Mouse (Mus musculus): Measurements from ENCODE around the gene Cacna2d3.

The Cacna2d3 gene

DNA sequence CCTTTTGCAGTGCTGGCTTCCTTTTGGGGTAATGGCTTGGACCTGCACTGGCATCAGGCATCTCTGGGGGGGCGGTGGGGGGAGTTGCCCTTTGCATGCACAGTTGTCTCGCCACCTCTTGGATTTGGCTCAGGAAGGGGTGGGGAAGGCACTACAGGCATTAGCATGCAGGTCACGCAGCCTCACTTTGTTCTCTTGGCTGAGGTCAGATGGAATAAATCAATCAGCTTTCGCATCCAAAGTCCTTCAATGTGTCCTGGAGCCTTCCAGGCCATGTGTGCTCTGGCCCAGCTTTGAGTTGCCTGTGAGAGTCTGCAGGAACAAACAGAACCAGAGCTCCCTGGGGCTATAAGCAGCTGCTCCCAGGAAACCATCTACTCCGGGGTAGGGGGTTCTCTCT lies 705.8 kb downstream of the Cacna2d3 start:
- in situ Hi-C loops (cut with MboI, MseI): no loop called here

DNA sequence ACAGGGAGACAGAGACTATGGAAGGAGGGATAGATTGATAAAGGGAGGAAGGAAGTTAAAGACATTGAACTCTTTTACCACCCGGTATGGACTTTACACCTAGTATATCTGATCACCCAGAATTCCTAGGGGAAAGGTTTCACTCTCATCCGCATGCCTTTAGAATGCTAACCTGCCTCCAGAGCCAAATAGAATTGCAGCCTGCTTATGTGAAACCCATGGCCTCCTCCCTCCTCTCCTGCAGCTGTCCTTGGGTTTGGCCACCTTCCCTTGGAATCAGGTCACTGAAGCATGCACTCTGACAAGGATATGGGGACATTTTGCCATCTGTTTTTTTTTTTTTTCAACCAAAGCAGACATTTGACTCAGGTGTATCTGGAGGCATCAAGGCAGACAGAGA lies 707.0 kb downstream of the Cacna2d3 start:
- in situ Hi-C loops (cut with MboI, MseI): no loop called here

DNA sequence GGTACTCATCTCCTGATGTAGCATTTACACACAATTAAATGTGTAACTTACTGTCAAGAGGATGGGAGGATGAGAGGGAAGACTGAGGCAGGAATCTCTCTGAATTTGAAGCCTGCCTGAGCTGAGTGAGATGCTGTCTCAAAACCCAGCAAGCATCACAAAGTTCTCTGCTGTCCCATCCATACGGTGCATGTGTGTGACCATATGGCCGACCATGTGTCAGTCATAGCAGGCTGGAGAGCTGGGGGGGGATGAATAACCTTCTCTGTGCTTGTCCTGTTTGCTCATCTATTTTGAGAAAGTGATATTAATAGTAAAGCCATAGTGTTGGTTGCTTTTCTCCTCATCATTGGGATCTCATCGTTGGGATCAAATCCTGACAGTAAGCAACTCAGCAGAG lies 708.5 kb downstream of the Cacna2d3 start:
- in situ Hi-C loops (cut with MboI, MseI): no loop called here

DNA sequence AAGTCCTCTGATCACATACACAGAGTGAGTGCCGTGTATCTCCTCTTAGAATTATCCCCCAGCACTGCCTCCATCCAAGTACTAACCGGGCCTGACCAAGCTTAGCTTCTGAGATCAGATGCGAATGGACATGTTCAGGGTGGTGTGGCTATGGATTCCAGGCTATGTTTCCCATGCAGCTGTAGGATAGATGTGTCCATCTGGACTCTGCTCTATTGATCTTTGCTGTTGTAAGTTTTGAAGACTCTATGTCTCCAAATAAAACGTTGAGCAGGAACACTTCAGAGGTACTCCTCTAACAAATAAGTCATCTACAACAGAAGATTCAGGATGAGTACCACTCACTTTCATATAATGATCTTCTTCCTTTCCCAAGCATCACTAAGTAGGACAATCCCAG lies 712.0 kb downstream of the Cacna2d3 start:
- in situ Hi-C loops (cut with MboI, MseI): loop anchor here (10.0 kb wide), 1 partner anchor 255 kb away; no protein-coding TSS in a partner anchor

DNA sequence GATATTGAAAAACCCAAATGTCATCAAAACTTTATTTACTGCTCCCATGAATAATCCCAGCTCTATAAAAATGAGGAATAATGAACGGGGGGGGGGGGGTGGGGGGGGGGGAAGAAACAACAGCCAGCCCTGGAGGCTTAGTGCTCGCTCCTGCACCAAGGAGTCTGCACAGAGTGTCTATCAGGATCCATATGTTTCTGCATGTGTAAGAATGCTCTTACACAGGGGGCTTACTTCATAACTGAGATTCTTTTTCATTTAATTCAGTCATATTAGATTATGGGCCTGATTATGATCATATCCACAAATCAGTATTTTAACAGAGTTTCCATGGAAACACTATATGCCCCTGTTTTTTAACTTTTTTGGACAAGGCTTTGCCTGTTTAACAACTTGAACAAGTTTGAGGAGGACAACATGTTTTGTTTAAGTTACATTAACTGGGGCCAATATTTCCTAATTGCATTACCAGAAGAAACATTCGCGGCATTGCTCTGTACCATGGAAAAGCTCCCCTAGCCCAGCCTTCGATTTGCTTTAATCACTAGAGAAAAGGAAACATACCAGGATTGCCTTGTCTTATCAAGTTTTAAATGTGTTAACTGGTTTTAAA lies 716.3 kb downstream of the Cacna2d3 start:
- in situ Hi-C loops (cut with MboI, MseI): loop anchor here (10.0 kb wide), 1 partner anchor 259 kb away; no protein-coding TSS in a partner anchor

DNA sequence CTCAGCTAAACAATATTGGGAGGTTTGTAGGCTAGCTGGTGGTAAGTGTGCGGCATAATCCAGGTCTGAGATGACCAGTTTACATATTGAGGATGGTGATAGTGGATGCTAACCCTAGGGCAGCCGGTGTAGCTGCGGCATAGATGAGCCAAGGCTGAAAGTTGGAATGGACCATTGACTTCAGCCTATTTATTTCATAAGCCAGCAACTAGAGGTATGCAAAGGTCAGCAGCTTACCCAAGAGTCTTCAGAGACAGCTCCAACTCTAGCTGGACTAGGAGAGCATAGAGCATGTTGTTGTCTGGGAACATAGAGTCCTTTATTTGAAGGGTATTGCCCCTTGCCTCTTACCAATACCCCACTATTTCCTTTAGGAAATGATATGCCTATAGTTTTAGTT lies 725.1 kb downstream of the Cacna2d3 start:
- in situ Hi-C loops (cut with MboI, MseI): loop anchor here (10.0 kb wide), 1 partner anchor 1422 kb away; no protein-coding TSS in a partner anchor

DNA sequence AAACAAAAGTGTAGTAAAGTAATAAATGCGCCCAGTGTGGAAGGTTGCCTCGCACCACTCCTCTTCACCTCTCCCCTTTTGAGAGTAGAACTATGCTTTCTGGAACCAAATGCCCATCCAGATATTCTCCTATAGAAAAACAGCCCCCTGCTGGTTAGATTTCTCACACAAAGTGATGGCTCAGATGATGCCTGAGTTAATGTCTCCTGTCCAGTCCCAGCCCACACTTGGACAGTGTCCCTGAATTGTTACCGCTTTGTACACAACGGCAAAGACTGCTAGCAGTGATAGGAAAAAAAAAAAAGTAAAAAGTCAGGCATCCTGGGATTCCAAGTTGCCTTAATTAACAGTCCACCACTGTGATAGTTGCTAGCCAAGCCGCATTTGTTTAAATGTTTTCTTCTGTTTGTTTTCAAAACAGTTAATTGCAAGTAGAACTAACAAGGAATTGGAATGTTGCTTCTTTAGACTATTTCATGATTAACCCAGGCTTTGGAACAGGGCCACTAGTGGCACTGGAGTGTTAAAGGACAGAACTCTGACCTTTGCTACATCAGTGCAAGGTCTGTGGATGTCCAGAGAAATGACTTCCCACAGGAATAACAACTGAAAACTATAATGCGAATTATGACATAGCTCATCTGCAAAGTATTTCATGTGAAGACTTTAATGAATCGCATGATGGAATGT lies 733.3 kb downstream of the Cacna2d3 start:
- in situ Hi-C loops (cut with MboI, MseI): no loop called here

DNA sequence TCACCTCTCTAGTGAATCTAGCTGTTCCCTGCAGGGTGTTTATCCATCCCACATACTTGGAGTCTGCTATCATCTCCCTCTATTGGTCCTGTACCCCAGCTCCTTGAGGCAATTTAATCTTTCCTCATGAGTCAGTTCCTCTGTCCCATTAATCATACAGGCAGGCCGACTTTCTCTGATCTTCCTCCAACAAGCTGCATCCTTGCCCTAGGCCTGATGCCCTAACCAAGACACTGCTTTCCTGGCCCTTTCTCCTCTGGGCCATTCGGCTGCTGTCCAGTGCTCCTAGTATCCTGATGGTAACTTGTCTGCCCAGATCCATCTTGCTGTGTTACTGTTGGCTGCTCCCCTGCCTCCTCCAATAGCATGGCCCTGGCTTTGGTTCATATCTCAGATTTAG lies 737.4 kb downstream of the Cacna2d3 start:
- in situ Hi-C loops (cut with MboI, MseI): no loop called here

DNA sequence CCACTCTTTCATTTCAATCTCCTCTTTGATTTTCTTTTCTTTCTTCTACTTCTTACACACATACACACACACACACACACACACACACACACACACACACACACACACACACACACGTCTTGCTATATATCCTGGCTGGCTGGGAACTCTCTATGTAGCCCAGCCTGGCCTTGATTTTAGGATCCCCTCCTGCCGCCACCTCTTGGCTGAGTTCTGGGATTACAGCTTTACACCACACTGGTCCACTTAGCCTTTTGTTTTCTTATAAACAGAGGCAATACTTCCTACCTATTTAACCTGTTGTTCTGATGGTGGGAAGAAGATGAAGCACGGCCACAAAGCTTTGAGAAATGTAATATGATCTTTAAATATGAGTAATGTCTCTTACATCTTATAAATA lies 741.2 kb downstream of the Cacna2d3 start:
- in situ Hi-C loops (cut with MboI, MseI): no loop called here

DNA sequence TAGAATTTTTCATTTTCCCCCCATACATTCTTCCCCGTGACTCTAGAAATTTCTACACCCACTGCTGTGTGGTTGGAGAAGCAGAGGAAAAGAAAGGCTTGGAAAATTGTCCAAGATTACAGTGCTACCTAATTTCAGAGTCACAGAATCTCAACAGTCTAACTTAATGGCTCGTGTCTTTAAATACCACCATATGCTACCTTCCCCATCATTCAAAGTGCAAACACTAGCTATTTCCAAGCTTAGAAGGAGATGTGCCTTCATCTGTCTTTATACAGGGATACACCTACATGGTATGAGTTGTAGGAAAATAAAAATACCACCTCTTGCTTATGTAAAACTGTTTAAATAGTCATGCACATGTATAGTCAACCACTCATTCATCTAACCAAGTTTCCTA lies 742.4 kb downstream of the Cacna2d3 start:
- in situ Hi-C loops (cut with MboI, MseI): no loop called here

DNA sequence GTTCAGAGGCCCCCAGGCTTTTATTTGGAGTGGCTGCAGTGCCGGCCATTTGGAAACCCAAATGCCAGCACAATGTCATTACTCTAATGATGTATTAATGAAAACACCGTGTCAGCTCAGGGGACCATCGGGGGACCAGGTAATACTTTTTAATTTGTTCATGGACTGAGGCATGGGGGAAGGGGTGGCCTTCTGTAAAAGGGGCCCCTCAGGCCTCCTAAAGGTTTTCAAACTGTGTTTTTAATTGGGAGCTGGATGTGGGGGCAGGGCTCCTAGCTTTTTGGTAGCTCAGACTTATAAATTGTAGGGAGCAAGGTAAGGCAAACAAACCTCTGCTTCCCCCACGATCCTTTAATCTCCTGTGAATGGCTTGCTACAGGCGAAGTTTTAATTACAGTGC lies 749.0 kb downstream of the Cacna2d3 start:
- in situ Hi-C loops (cut with MboI, MseI): no loop called here

DNA sequence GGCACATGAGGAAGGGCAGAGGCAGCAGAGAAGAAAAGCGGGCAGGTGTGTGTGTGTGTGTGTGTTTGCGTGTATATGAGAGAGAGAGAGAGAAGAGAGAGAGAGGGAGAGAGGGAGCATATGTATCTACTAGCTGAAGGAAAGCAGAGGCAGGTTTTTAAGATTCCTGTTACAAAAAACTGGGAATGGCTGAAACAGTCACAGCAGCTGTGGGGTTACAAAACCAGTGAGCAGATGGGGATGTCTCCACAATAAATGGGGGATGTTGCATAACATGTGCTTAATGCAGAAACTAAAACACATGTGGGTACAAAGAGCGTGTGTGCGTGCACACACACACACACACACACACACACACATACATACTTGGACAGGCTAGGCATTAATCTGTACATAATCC lies 752.4 kb downstream of the Cacna2d3 start:
- in situ Hi-C loops (cut with MboI, MseI): no loop called here

DNA sequence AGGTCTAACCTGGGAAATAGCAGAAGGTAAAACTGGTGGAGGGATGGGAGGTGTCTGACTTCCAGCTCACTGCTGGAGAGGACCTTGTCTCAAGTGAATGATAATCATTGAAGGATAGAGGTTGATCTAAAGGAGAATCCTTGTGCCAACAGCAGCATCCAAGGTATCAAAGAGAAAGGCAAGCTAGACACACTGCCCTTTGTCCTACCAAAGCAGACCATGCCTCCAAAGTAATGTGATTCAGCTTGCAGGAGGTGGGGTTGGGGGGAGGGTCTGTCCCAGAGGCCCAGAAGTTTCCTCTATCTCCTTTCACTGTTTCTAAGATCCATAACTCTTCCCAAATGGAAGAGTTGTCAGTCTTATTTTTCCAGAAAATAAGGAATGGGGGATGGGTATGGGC lies 754.8 kb downstream of the Cacna2d3 start:
- in situ Hi-C loops (cut with MboI, MseI): no loop called here

DNA sequence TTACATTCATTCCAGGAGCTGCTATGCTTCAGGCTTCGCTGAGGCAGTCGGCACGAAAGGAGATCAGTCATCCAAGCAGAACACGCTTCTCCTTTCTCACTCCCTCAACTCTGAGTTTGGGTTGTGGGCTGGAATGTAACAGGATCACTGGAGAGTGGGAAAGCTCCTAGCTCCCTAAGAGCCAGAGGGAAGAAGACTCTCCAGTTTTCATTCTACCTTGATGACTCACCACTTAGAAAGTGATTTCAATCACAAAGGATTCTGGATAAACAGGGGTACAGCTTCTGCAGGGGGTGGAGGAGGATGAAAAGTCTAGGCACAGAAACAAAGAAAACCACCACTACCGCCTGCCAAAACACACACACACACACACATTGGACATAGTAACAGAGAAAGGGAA lies 760.3 kb downstream of the Cacna2d3 start:
- in situ Hi-C loops (cut with MboI, MseI): no loop called here

DNA sequence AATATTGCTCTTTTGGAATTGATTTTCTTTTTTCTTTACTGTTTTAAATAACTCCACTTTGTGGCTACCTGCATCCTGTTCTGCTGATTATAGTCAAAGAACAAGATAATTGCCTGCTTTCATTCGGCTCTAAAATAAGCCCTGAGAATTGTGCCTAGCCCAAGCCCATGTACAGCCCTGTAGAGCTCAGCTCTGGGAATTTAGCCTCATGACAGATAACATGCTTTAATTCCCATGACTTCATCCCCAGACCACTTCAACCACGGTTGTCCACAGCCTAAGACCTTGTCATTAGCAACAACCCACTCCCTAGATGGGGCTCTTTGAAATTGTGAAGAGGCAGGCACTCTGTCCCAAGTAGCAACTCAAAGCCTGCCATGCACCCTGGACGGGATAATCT lies 762.6 kb downstream of the Cacna2d3 start:
- in situ Hi-C loops (cut with MboI, MseI): no loop called here

DNA sequence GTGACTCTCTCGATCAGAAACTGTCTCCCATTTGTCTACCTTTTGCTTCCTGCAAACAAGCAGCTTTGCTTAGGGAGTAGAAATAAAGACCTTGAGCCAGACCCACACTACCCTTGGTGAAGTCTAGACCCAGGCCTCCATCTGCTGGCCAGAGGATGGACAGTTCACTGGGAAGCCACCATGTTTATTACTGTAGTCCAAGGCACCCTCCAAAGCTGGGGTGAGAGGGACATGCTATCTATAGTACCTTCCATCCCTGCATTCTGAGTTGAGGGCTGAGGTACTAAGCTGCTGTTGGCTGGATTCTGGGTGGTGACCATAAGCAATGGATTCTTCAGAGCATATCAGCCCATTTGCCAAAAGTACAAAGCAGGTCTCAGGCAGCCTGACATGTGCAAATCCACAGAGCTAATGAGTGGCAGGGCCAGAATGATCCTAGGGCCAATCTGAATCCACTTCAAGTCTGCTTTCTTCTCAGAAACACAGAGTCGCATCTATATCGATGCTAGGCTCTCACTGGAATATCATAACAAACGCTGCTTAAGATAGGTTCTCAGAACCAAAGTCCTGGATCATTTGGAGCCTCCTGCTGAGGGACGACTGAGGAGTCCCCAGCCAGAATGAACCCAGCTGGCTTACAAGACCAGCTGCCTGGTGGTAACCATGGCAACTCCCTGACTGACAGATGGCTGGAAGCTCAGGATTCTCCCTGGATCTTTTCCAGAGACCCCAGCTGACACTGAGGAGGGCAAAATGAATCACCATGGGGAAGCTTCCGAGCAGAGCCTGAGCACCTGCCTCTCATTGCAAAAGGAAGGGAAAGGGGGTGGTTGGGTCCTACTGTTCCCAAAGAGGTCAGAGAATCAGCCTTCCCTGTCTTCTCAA lies 763.3 kb downstream of the Cacna2d3 start:
- in situ Hi-C loops (cut with MboI, MseI): no loop called here

DNA sequence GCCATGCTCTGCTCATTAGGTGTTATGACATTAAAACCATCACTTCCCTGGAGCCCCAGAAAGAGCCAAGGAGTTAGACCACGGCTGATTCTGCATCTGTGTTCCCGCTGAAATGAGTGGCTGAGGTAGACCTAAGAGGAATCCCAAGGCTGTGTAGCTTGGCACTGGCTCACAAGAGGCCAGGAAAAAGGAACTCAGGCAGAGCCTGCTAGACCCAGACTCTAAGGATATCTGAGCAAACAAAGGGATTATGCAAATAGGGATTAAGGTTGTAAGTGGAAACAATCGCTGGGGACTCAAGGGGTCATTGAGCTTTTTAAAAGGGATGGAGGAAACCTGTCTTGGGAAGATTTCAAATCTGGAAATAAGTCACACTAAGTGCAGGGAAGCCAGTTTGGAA lies 766.5 kb downstream of the Cacna2d3 start:
- in situ Hi-C loops (cut with MboI, MseI): no loop called here

DNA sequence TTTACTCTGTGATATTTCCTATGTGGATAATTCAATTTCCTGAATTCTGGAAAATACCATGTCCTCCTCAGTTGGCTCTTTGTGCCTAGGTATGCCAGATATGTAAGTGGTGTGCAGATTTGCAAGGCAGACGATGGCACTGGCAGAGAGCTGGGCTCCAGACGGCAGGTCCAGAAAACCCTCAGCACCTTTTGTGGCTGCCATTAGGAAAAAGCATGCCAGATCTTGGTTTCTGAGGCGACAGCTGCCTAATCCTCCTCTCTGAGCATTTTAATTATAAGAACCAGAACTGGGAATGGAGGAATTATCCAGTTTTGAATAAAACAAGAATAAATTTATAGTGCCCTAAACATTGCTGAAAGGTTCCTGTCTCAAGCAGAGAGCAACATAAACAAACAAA lies 767.1 kb downstream of the Cacna2d3 start:
- in situ Hi-C loops (cut with MboI, MseI): no loop called here

DNA sequence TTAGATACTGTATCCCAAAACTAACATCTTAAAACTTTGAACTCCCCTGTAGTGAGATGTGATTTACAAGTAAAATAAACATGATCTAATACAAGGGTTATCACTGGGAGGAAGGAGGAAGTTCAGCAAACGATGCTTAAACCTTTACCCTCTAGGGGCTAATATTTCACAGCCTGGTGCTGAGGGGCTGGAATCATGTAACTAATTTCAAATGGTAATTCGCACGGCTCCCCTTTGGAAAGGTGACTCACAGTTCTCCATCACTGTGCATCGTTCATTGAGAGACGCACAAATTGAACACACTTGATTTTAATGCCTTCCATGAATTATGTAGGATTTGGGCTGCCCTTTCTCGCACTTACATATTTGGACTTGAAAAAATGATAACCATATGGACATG lies 767.6 kb downstream of the Cacna2d3 start:
- in situ Hi-C loops (cut with MboI, MseI): no loop called here

DNA sequence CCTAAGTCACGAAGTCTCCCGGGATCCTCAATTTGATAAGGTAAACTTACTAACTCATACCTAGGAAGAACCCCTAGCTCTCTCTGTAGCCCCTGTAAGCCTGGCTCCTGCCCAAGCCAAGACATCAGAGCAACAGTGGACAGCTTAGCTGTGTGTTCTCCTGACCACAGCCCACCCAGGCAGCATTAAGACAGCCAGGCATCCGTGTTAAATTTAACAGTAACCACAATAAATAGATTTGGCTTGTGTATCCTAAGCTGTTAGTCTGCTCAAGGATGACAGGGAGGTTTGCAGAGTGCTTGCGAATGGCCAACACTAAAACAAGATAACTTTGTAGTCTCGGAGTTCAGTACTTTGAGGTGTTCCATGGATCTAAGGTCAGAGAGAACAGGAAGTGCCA lies 768.3 kb downstream of the Cacna2d3 start:
- in situ Hi-C loops (cut with MboI, MseI): no loop called here

DNA sequence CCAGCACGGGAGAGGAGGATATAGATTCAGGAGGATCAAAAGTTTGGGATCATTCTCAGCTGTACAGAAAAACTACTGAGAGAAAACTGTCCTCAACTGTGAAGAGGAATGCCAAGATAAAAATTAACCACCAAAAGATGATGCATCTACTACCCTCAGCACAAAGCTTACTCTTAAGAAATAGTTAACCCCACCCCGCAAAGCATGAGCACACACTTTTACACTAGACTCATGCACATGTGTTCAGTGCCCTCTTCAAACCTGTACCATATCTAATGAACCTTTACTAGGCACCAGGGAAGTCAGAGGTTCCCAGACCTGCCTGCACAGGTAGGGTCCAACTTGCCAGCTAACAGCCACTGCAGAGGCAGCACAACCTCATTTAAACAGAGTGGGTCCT lies 771.2 kb downstream of the Cacna2d3 start:
- in situ Hi-C loops (cut with MboI, MseI): no loop called here

DNA sequence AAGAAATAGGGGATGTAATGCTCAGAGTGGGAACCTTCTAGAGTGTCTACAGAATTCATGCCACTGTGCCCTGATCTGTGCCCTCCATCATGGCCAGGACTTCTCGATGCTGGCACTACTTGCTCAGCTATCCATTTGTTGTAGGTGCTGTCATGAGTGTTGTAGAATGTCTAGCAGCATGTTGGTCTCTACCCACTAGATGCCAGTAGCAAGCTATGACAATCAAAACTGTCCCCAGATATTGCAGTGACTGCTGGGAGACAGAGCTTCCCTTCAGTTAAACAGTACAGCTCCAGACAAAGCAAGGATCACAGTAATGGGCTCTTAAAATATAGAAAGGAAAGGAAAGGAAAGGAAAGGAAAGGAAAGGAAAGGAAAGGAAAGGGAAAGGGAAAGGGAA lies 771.9 kb downstream of the Cacna2d3 start:
- in situ Hi-C loops (cut with MboI, MseI): no loop called here

All from T-helper 1 cell (primary cell).